Mouse (Mus musculus) kidney, postnatal 10 days (tissue): Measurements from ENCODE around the gene Erbin.
A peak's percentile ranks its signal among the peaks of the same experiment; 100 is the strongest.

Source experiments
- DNase-seq: peaks from one replicate; pipeline ENCODE4 v3.0.0; 2021; ENCODE audit warnings: mixed read lengths

Gene Erbin

DNA sequence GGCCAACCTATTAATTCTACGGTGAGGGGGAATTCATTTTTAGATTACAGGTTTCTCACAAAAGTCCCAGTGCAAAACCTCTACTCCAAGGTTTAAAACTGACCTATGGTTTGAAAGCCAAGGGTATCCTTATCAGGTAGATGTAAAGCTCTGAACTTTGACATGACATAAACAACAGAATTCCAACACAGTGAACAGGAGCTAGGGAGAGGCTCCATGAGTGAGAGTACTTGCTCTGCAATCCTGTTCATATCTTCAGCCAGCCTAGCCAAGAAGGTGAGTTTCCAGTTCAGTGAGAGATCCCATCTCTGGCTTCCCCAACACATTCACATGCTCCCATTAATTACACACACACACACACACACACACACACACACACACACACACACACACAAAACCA lies 9.7 kb downstream of the Erbin start:
- DNase-seq: no peak

DNA sequence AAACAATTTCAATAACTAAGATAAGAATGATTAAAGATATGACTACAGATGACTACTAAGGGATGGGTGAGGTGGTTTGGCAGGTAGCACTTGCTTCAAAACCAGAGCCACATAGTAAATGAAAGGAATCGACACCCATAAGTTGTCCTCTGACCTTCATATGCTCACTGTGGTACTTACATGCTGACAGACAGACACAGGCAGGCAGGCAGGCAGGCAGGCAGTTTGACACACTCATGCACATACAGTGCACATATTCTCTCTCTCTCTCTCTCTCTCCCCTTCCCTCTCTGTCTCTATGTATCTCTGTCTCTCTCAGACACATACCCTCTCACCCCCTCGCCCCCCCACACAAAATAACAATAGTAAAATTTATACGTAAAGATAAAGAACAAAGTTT lies 10.4 kb downstream of the Erbin start:
- DNase-seq: no peak

DNA sequence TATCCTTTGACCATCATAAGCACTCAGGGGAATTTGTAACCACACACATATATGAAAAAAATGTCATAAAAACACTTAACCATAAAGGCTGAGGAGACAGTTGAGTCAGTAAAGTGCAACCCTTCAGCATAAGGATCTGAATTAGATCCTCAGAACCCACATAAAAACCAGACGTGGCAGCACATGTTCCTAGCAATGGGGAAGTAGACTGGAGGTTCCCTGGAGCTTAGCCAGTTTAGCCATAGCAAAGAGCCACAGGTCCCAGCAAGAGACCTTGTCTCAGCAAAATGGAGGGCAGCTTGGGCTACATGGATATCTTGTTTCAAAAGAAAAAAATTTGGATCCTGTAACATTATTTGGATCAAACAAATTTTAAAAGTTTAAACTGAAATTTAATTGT lies 20.3 kb downstream of the Erbin start:
- DNase-seq: no peak

DNA sequence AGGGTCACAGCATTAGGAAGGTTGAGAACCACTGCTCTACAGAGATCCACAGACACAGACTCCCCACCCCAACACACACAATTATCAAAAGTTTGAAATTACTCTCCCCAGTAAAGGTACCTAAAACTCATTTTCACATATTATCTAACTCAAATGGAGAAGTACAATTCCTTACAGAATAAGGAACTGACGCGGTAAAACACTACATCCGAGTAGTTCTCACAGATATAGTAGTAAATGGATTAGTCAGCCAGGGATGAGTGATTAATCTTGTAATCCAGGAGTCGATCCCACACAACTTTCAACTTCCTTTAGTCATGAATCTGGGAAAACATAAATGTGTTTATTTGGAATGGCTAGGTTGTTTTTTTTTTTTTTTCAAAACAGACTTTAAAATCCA lies 22.7 kb downstream of the Erbin start:
- no peak for DNase-seq

DNA sequence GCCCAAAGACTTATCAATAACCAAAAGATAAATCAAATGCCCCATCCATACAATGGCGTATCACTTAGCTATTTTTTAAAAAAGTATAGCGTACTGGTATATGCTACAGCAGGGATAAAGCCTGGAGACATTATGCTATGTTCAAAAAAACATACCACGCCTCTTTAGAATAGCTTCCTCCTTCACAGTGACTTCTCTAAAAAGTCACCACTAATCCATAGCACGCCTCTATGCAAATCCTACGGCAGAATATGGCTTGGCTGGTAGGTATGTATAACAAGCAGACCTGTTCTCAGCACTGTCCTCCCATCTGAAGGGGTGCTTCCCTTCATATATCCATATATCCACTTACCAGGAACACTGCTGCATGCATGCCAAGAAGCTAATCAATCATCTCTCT lies 27.2 kb downstream of the Erbin start:
- DNase-seq: no peak

DNA sequence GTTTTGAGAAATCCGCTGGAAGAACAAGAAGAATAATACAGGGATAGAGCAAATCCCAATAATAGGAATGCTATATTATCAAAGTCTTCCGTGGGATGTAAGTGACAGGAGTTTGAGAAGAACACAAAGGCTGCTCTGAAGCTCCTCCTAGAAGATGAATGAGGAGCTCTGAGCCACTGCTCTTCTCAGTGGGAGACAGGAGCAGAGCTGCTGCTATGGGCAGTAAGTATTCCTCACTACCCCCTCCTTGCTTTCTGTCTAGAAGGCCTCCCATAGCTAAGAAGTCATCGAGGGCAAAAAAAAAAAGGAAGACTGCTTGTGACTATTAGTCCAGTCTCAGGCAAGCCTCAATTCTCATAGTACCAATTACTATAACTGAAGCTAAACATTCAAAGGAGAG lies 30.3 kb downstream of the Erbin start:
- DNase-seq: no peak

DNA sequence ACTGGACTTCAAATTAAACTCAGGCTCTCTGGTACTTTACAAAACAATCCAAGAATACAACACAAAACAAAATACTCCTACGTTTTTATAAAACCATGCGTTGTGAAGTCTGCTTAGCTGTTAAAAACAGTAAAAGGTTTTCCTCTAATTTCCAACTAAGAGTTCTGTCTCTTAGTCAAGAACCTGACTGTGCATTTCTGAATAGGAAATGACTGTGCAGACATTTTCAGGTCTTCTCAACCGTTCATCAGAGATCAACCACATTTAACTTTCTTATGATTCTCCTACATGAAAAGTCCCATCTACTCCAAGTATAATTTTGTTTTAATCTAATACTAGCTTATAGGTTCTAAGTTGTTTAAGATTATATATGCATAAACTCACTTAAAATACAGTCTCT lies 33.8 kb downstream of the Erbin start:
- no peak for DNase-seq

DNA sequence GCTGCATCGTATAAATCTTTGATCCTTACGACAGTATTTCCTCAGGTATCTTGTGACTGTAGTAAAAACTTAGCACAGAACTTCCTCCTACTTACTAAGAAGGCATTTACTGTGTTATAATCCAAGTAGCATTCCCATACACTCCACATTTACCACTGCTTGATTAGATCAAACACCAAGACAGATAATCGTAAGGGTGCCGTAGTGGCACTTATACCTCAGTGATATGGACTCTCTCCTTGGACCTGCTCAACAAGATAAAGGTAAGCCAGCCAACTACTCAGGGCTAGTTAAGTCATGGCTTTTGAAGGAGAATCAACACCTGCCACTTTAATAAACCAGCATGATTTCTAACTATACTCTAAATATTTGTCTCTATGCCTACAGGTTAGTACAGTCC lies 39.1 kb downstream of the Erbin start:
- DNase-seq: no peak

DNA sequence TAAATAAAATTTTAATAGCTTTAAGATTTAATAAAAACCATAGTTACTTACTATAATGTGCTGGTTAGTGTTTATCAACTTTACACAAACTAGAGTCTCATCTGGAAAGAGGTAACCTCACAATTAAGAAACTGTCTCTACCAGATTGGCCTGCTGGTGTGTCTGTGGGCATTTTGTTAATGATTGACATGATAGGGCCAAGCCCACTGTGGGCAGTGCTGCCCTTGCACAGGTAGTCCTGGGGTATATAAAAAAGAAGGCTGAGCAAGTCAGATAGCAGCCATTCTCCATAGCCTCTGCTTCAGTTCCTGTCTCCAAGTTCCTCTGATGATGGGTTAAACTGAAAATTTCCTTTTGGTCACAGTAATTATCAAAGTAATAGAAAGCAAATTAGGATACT lies 43.6 kb downstream of the Erbin start:
- no peak for DNase-seq

DNA sequence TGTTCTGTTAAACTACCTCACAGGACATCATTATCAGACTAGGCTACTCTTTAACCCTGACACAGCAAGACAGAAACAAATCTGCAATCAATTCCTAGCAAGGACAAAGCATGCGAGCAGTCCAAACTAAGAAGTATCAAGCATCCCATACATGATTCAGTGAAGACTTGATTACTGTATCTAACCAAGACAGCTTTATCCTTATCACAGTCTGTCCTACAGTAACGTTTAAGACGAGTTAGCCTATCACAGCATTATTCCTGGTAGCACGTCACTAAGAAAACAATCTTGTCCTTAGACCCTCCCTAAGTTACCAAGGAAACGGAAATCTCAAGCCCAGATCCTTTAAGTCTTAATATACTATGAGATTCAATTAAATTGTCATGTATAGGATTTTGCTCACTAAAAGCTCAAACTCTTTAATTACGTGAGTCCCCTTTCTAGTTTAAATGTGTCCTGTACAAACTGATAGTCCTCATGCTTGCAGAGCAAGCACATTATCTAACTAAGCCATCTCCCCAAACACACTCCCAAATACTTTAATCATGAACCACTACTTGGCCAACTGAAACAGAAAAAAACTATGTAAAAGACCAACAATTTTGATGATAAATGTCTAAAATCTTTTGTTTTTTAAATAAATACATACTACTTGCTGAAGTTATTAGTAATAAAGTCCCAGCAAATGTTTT lies 44.3 kb downstream of the Erbin start:
- DNase-seq: no peak

DNA sequence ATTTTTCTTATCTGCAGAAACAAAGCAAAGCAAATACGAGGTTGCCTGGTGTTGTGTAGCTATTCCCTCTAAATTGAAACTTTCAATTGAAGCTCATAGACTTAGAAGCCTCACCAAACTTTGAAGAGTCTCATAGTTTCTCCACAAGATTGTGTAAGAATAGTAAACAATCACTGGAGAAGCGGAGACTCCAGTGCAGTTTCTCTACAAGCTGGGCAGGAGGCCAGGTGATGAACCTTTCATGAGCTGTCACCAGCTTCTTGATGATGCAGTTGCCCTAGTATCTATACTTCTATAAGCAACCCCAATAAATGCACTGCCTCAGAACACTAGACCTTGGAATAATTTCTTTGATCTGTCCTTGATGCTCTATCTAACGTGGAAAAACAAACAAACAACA lies 49.5 kb downstream of the Erbin start:
- DNase-seq: peak; percentile 38

DNA sequence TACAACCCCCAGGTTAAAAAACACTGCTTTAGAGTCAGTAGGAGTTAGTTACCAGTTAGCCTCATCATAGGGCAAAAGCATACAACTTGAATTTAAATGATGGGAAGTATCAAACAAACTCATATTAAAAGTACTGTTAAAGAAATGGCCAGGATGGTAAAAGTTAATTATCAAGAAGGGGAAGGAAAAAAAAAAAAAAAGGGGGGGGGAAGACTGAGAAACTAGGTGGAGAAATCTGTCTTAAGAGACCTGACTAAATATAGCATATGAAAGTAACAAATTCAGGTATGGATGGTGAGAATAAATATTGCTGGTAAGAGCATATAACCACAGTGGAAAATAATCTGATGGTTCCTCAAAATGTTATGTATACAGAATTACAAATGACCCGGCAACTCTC lies 50.2 kb downstream of the Erbin start:
- no peak for DNase-seq

DNA sequence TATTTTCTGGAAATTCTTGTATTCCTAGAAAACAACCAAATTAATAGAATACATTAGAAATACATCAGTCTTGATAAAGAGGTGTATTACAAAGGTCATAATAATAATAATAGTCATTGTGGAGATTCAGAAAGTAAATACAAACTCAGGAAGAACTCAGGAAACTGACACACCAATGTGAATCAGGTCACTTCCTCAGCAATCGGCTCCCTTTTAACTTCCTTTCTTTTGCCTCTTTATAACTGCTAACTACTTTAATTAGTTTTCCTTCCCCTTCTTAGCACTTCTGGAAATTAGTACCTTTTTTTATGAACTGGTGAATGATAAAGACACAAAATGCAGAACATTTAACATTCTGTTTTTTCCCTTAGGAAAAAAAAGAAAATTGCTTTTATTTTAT lies 51.4 kb downstream of the Erbin start:
- no peak for DNase-seq

DNA sequence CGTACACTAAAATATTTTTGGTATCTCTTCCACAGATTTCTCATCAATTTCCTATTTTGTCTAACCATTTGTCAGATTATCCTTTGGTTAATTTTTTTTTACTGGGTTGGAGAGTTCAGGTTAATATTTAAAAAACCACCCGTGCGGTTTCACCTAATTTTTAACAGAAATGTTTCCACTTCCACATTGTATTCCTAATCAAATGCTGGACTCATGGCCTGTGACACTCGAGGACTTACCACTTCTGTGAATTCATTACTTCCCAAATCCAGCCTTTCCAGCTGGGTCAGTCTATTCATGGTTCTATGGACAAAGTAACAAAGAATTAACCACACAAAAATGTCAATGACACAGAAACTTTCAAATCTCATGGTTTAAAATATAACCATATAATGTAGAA lies 58.3 kb downstream of the Erbin start:
- DNase-seq: no peak

DNA sequence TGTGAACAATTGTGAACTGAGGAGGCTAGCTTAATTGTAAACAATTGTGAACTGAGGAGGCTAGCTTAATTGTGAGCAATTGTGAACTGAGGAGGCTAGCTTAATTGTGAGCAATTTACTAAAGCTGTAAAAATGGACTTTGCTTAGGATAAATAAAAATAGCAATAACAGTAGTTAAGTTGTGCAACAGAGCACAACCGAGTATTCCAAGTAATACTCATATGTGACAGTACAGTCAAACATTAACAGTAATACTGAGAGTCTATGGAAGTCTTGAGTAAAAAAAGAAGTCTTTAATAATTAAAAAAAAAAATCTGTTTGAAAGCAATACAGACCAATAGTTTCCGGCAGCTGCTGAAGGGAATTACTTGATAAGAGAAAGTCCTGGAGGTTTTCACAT lies 61.3 kb downstream of the Erbin start:
- DNase-seq: no peak

DNA sequence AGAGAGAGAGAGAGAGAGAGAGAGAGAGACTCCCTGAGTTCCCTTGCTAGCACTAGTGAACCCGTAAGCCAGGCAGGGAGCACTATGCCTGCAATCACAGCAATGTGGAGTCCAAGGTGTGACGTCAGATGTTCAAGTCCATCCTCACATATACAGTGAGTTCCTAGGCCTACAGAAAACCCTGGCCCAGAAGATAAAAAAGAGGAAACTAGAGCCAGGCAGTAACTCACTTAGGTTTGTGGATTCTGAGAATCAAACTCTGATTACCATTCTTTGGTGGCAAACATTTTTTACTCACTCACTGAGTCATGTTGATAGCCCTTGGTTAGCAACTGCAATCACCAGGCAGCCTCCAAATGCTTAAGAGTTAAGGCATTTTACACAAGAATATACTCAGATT lies 72.7 kb downstream of the Erbin start:
- no peak for DNase-seq

DNA sequence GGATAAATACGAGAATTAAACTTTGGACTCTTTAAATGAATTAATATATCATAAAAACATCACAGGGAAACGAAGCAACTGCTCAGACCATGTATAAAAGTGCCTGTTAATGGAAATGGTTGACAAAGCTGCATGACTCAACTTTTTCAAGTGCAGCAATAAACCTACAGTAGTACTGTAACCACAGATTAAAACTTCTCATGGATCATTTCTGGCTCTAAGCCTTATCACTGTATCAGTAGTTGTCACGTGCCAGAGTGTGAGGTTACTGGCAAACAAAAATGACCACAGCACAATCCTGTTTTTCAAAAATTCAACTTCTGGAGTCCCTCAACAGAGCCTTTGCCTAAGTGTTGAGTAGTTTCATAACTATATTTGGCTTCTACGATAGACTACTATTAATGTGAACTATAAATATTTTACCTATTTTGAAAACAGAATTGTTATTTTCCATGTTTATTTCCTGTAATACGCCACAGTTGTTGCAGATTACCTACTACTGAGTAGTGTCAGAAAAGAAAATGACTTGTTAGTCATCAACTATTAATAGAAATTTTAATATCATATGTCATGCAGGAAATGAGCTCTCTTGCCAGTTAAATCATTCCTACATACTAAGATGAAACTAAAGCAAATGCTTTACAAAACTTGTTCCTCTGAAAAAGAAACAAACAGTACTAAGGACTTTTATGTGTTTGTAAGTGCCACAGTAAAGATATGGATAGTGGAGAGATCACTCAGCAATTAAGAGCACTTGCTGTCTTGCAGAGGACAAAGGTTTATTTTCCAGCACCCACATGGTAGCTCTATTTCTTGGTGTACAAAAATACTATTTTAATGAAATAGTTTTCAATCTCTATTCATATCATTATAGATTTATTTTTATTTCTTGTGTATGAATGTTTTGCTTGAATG lies 78.8 kb downstream of the Erbin start:
- no peak for DNase-seq

DNA sequence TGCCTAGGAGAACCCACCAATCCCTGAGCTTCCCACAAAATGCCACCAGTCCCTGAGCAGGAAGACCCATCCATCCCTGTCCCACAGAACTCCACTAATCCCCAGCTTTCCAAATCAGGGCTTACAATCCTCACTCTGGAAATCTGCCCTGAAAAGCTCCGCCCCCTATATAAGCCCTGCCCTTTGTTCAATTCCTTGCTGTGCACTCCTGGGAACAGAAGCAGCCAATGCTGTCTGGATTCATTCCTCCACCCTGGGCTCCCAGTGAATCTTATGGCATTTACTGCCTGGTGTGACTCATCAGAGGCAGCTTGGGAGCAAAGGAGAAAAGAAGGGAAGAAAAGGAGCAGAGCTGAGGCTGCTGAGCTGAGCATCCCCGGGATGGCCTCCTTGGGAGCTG lies 81.7 kb downstream of the Erbin start:
- no peak for DNase-seq

DNA sequence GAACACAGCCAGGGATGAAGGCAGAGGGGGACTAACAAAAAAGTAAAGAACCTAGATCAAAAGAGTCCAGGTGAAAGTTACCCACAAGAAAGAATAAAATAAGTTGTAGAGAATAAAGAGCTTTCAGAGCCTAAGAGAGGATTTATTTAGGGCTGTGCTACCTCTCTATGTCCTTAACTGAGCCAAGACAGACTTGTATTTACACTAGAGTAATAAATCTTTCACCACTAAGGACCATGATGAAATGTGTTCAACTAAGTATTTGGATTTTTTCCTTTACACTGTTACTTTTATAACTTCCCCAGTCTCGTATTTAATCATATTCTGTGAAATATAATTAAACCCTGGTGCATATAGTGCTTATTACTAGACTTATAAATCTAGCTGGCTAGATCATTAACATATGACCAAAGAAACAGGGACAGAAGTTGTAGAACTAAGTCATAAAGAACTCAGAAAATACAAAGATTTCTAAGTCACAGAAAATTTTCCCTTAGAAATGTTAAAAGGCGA lies 90.6 kb downstream of the Erbin start:
- DNase-seq: no peak

DNA sequence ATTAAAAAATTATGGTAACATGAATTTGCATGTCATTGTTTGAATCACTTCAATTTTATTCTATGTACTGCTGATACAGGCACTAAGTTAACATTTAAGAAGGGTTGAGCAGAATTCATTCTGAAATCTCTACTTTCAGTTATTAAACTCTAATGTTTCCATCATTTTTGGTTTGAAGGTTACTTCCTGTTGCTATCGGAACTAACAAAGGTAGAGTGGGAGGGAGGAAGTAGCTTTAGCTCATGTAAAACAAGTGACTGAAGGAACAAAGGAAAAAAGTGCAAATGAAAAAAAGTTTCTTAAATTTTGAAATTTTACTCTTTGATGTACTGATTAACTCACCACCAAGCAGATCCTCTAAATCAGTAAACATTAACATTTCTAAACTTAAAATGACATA lies 98.0 kb downstream of the Erbin start:
- DNase-seq: no peak

DNA sequence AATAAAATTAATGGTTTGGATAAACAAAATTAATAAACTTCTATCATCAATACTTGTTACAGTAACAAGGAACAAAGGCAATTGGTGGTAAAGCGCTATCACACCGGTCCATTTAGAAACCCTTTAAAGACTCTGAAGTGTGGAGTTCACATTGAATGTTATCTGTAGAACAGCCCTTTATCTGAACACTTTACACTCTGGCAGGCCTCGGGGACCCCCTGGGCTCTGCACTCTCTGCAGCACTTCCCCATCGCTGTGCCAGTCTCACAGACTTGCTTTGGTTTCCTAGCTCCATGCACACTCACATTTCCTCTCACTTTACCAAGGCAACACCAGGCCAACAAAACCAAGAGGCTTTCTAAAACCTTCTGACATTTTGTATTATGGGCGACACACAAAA lies 100.9 kb downstream of the Erbin start:
- no peak for DNase-seq

DNA sequence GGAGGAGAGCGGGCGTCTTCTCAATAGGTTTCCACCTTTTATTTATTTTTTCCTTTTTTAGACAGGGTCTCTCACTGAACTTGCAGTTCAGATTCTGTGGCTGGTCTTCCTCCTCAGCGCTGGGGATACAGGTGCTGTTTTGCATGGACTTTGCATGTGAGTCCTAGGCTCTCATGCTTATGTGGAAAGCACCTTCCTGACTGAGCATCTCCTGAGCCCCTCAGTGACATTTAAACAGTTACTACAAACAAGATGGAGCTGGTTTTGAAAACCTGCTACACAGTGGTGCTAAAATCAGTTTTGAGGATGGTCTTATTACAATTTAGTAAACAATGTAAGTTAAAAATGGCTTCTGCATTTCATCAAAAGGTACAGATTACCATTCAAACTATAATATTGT lies 102.4 kb downstream of the Erbin start:
- no peak for DNase-seq

DNA sequence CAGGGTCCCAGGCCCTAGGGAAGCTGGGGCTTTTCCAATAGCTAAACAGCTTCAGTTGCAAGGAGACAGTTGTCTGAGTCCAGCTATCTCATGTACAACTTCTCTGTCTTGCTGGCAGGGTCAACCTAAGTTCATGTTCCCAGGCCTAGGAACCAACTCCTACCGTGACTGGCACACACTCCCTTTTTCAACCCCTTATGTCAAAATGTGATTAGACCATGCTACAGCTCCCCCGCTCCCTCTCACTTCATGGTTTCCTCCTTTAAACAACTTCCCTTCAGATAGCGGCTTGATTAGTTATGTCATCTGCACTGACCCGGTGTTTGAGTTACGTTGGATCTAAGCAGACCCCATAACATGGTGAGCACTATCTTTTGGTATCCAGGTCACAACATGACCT lies 112.8 kb downstream of the Erbin start:
- no peak for DNase-seq

DNA sequence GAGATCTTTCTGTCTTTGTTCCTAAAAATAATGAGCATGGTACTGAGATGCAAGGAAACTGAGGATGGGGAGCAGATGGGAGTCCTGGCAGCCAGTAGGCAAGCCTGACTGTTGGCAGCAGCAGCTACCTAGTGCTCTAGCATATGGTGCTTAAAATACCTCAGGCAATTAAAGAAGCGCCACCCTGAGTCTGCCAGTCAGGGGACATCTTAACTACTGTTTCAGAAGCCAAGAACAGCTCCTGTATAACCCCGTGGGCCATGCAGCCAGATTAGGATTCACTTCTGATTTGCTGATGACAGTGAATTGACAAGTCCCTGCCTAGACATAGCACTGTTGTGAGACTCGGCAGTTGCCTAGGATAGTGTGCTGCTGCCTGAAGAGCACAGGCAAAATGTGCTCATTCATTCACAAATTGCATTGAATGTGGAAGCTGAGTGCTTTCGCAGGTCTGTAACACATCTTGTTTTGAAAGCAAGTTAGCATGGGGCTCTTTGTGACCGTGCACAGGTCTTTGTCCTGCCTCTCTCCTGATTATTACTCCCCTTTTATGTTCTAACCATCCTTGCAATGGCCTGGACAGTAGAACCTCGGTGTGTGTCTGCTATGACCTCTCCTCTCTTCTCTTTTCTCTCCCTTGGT lies 114.0 kb downstream of the Erbin start:
- no peak for DNase-seq
